In genomic region chr12:118660384-118661213, GRCm38 (mm10) we compare ENCODE assay signal across 13 mouse cellular contexts.
DNase-seq lines count a peak whose midpoint lies in the region; ATAC-seq and TF ChIP-seq lines count a peak whose summit lies in the region.
"Had no signal": no experiment of that assay in that cellular context is flagged by ENCODE, and none has a peak within 500 bp of the region (broad histone marks: within the 10 kb centered on the region; RNA-seq: fewer than 3 reads in every experiment).

No protein-coding gene starts in this region.

- WGBS in forebrain, embryonic 10.5 days, result 2% methylated on average over 12 of the region's 12 CpGs
- 3% methylated on average over 12 of the region's 12 CpGs for WGBS in forebrain, postnatal 0 days
- 4% methylated on average over 12 of the region's 12 CpGs for WGBS in midbrain, embryonic 10.5 days
- WGBS in midbrain, postnatal 0 days, result 4% methylated on average over 12 of the region's 12 CpGs
- 5% methylated on average over 12 of the region's 12 CpGs for WGBS in hindbrain, embryonic 16.5 days
- 2% methylated on average over 12 of the region's 12 CpGs for WGBS in neural tube, embryonic 13.5 days

- peak overlapping the region; percentile 29 for H3K4me3 ChIP-seq in forebrain, embryonic 10.5 days
- no peak overlapping the region for H3K4me3 ChIP-seq in forebrain, postnatal 0 days (ENCODE audit: low read depth, low read length)
- H3K4me3 ChIP-seq in midbrain, embryonic 10.5 days, result peak overlapping the region; percentile 40
- no peak overlapping the region for H3K4me3 ChIP-seq in midbrain, postnatal 0 days (ENCODE audit: low read depth, low read length)
- H3K4me3 ChIP-seq in hindbrain, embryonic 16.5 days (ENCODE audit: low read length), result no peak overlapping the region
- H3K4me3 ChIP-seq in neural tube, embryonic 13.5 days, result no peak overlapping the region
- no peak overlapping the region for H3K4me3 ChIP-seq in layer of hippocampus, adult 2 months

- DNase-seq in forebrain, embryonic 10.5 days (ENCODE audit: extremely low spot score, low spot score), result peak; percentile 66
- no peak for DNase-seq in forebrain, postnatal 0 days
- peak; percentile 45 for DNase-seq in midbrain, embryonic 10.5 days (ENCODE audit: low spot score)
- DNase-seq in midbrain, postnatal 0 days (ENCODE audit: low spot score), result no peak
- no peak for DNase-seq in layer of hippocampus, adult 2 months (ENCODE audit: low spot score in 2 of 2)
- DNase-seq: thymus, adult 18-20 months had no signal

- H3K9ac ChIP-seq in forebrain, postnatal 0 days, result no peak overlapping the region
- H3K9ac ChIP-seq in midbrain, postnatal 0 days (replicated peaks; ENCODE audit: low read length, poor library complexity, severe bottlenecking), result no peak overlapping the region
- no peak overlapping the region for H3K9ac ChIP-seq in hindbrain, embryonic 16.5 days (ENCODE audit: low read depth, low read length)
- no peak overlapping the region for H3K9ac ChIP-seq in neural tube, embryonic 13.5 days
- H3K9ac ChIP-seq: liver, embryonic 14.5 days had no signal

- no peak for TF ChIP-seq CTCF in forebrain, postnatal 0 days (IDR thresholded peaks at IDR 0.05; ENCODE audit: low read depth)
- TF ChIP-seq CTCF in midbrain, postnatal 0 days (IDR thresholded peaks at IDR 0.05), result no peak
- TF ChIP-seq CTCF in layer of hippocampus, adult 2 months (conservative IDR thresholded peaks at IDR 0.05), result no peak

- no peaks in the 10 kb centered on the region for H3K9me3 ChIP-seq in forebrain, embryonic 10.5 days
- H3K9me3 ChIP-seq in forebrain, postnatal 0 days (ENCODE audit: low read length), result no peaks in the 10 kb centered on the region
- H3K9me3 ChIP-seq in midbrain, embryonic 10.5 days (replicated peaks), result no peaks in the 10 kb centered on the region
- no peaks in the 10 kb centered on the region for H3K9me3 ChIP-seq in midbrain, postnatal 0 days (ENCODE audit: low read length)
- no peaks in the 10 kb centered on the region for H3K9me3 ChIP-seq in hindbrain, embryonic 16.5 days (ENCODE audit: control insufficient read depth, low read length)
- H3K9me3 ChIP-seq in neural tube, embryonic 13.5 days, result no peaks in the 10 kb centered on the region
- H3K9me3 ChIP-seq: G1E had no signal

- H3K27me3 ChIP-seq in forebrain, embryonic 10.5 days (ENCODE audit: poor library complexity, severe bottlenecking), result peaks cover 88% of the 10 kb centered on the region
- peaks cover 32% of the 10 kb centered on the region for H3K27me3 ChIP-seq in forebrain, postnatal 0 days (ENCODE audit: insufficient read depth, low read length)
- peaks cover 93% of the 10 kb centered on the region for H3K27me3 ChIP-seq in midbrain, embryonic 10.5 days (ENCODE audit: low read depth, poor library complexity, severe bottlenecking)
- H3K27me3 ChIP-seq in midbrain, postnatal 0 days (ENCODE audit: insufficient read depth, low read length), result peaks cover 17% of the 10 kb centered on the region
- H3K27me3 ChIP-seq in hindbrain, embryonic 16.5 days (replicated peaks; ENCODE audit: control insufficient read depth, insufficient read depth, low read length), result peaks cover 33% of the 10 kb centered on the region
- H3K27me3 ChIP-seq in neural tube, embryonic 13.5 days, result peaks cover 90% of the 10 kb centered on the region

- H3K27ac ChIP-seq in forebrain, embryonic 10.5 days, result peak overlapping the region; percentile 81
- H3K27ac ChIP-seq in forebrain, postnatal 0 days (ENCODE audit: low read depth, low read length), result no peak overlapping the region
- H3K27ac ChIP-seq in midbrain, embryonic 10.5 days (replicated peaks), result peak overlapping the region; percentile 75
- H3K27ac ChIP-seq in midbrain, postnatal 0 days (ENCODE audit: low read depth, low read length), result no peak overlapping the region
- H3K27ac ChIP-seq in hindbrain, embryonic 16.5 days (ENCODE audit: low read depth, low read length), result no peak overlapping the region
- H3K27ac ChIP-seq in neural tube, embryonic 13.5 days (replicated peaks), result no peak overlapping the region
- no peak overlapping the region for H3K27ac ChIP-seq in layer of hippocampus, adult 2 months
- H3K27ac ChIP-seq: liver, embryonic 14.5 days; macrophage had no signal

- H3K4me2 ChIP-seq in forebrain, postnatal 0 days (ENCODE audit: low read depth), result no peak overlapping the region
- H3K4me2 ChIP-seq in midbrain, postnatal 0 days (ENCODE audit: low read depth, low read length, poor library complexity, severe bottlenecking), result no peak overlapping the region
- H3K4me2 ChIP-seq in hindbrain, embryonic 16.5 days (ENCODE audit: low read length), result peak overlapping the region; percentile 16
- peak overlapping the region; percentile 13 for H3K4me2 ChIP-seq in neural tube, embryonic 13.5 days

- H3K36me3 ChIP-seq in forebrain, embryonic 10.5 days (replicated peaks), result no peaks in the 10 kb centered on the region
- no peaks in the 10 kb centered on the region for H3K36me3 ChIP-seq in forebrain, postnatal 0 days (ENCODE audit: insufficient read depth)
- H3K36me3 ChIP-seq in midbrain, embryonic 10.5 days, result no peaks in the 10 kb centered on the region
- H3K36me3 ChIP-seq in midbrain, postnatal 0 days (ENCODE audit: insufficient read depth, low read length), result no peaks in the 10 kb centered on the region
- H3K36me3 ChIP-seq in hindbrain, embryonic 16.5 days (ENCODE audit: control insufficient read depth, insufficient read depth, low read length), result no peaks in the 10 kb centered on the region
- H3K36me3 ChIP-seq in neural tube, embryonic 13.5 days, result no peaks in the 10 kb centered on the region
- H3K36me3 ChIP-seq: G1E had no signal

- ATAC-seq in forebrain, postnatal 0 days, result no peak
- ATAC-seq in midbrain, postnatal 0 days (ENCODE audit: low FRiP score), result no peak
- ATAC-seq in hindbrain, embryonic 16.5 days, result no peak; the same call in 1 of the 2 replicates
- 0 out of 2 replicates have a peak, but pooled peaks have one; percentile 65 for ATAC-seq in neural tube, embryonic 13.5 days (ENCODE audit: low read depth)
- no peak for ATAC-seq in CD4-positive, CD25-positive, alpha-beta regulatory T cell, adult 4 months
- ATAC-seq: intestine, embryonic 16.5 days had no signal

- peaks cover 43% of the 10 kb centered on the region for H3K4me1 ChIP-seq in forebrain, embryonic 10.5 days
- H3K4me1 ChIP-seq in forebrain, postnatal 0 days (ENCODE audit: insufficient read depth), result 0 out of 2 replicates have a peak, but pooled peaks cover 7% of the 10 kb centered on the region
- H3K4me1 ChIP-seq in midbrain, embryonic 10.5 days, result peaks cover 52% of the 10 kb centered on the region
- H3K4me1 ChIP-seq in midbrain, postnatal 0 days (ENCODE audit: insufficient read depth, low read length), result no peaks in the 10 kb centered on the region
- no peaks in the 10 kb centered on the region; the same call in 1 of the 2 replicates for H3K4me1 ChIP-seq in hindbrain, embryonic 16.5 days (ENCODE audit: control insufficient read depth, insufficient read depth, low read depth, low read length)
- H3K4me1 ChIP-seq in neural tube, embryonic 13.5 days (replicated peaks), result peaks cover 27% of the 10 kb centered on the region

Comparison
In these comparisons a context has a peak if more than half of its experiments do, and no peak if none do; other contexts are left out.
1. DNase-seq: peak in forebrain, embryonic 10.5 days (single experiment) and midbrain, embryonic 10.5 days (single experiment); none in forebrain, postnatal 0 days (single experiment), midbrain, postnatal 0 days (single experiment) and layer of hippocampus, adult 2 months (0 of 2).
2. H3K27ac ChIP-seq: peak in forebrain, embryonic 10.5 days (single experiment) and midbrain, embryonic 10.5 days (single experiment); none in forebrain, postnatal 0 days (single experiment), midbrain, postnatal 0 days (single experiment), hindbrain, embryonic 16.5 days (single experiment), neural tube, embryonic 13.5 days (single experiment) and layer of hippocampus, adult 2 months (single experiment).
3. H3K4me3 ChIP-seq: peak in forebrain, embryonic 10.5 days (single experiment) and midbrain, embryonic 10.5 days (single experiment); none in forebrain, postnatal 0 days (single experiment), midbrain, postnatal 0 days (single experiment), hindbrain, embryonic 16.5 days (single experiment), neural tube, embryonic 13.5 days (single experiment) and layer of hippocampus, adult 2 months (single experiment).
4. H3K4me2 ChIP-seq: peak in hindbrain, embryonic 16.5 days (single experiment) and neural tube, embryonic 13.5 days (single experiment); none in forebrain, postnatal 0 days (single experiment) and midbrain, postnatal 0 days (single experiment).